Mouse (Mus musculus): ENCODE data around the gene Rnf220. TPM values are rescaled to one million over a fixed set of nuclear protein-coding genes. Genes with fewer than 3 reads are reported as not detected.

Rnf220 gene
- polyA plus RNA-seq, 1 experiment from 2014 or later: 63.3 TPM

GRCm38 (mm10) chr4:117326915-117327314 is 169.9 kb downstream of the Rnf220 start:
- H3K4me1 ChIP-seq (ENCODE audit: control insufficient read depth, insufficient read depth, low read length): peaks cover 18% of the 10 kb centered on the region
- H3K4me2 ChIP-seq: no peak overlapping the region

GRCm38 (mm10) chr4:117325076-117325475 is 171.8 kb downstream of the Rnf220 start:
- Histone ChIP-seq H3K9ac (ENCODE audit: low read length) (no peak overlapping the region), H3K4me1 (ENCODE audit: control insufficient read depth, insufficient read depth, low read length) (peaks cover 3% of the 10 kb centered on the region), H3K36me3 (ENCODE audit: control insufficient read depth, insufficient read depth, low read length) (no peaks in the 10 kb centered on the region), H3K27me3 (ENCODE audit: control insufficient read depth, insufficient read depth, low read length) (peaks cover 9% of the 10 kb centered on the region), H3K4me2 (no peak overlapping the region), H3K9me3 (ENCODE audit: control insufficient read depth, low read length) (no peaks in the 10 kb centered on the region), H3K27ac (ENCODE audit: low read depth, low read length) (no peak overlapping the region), H3K4me3 (ENCODE audit: low read depth, low read length) (no peak overlapping the region)
- ATAC-seq (ENCODE audit: low FRiP score) (no peak), DNase-seq (ENCODE audit: low spot score, missing footprints) (no peak)
- WGBS: 56% methylated on average over 2 of the region's 2 CpGs

More at GRCm38 (mm10) chr4:117326915-117327314, 169.9 kb downstream of the Rnf220 start:
- Histone ChIP-seq H3K9ac (ENCODE audit: low read length) (no peak overlapping the region), H3K9me3 (ENCODE audit: control insufficient read depth, low read length) (no peaks in the 10 kb centered on the region), H3K27ac (ENCODE audit: low read depth, low read length) (no peak overlapping the region), H3K27me3 (ENCODE audit: control insufficient read depth, insufficient read depth, low read length) (peaks cover 9% of the 10 kb centered on the region), H3K36me3 (ENCODE audit: control insufficient read depth, insufficient read depth, low read length) (no peaks in the 10 kb centered on the region), H3K4me3 (ENCODE audit: low read depth, low read length) (no peak overlapping the region)
- ATAC-seq (ENCODE audit: low FRiP score) (no peak), DNase-seq (ENCODE audit: low spot score, missing footprints) (no peak)
- 72% methylated on average over 3 of the region's 3 CpGs for WGBS

DNA sequence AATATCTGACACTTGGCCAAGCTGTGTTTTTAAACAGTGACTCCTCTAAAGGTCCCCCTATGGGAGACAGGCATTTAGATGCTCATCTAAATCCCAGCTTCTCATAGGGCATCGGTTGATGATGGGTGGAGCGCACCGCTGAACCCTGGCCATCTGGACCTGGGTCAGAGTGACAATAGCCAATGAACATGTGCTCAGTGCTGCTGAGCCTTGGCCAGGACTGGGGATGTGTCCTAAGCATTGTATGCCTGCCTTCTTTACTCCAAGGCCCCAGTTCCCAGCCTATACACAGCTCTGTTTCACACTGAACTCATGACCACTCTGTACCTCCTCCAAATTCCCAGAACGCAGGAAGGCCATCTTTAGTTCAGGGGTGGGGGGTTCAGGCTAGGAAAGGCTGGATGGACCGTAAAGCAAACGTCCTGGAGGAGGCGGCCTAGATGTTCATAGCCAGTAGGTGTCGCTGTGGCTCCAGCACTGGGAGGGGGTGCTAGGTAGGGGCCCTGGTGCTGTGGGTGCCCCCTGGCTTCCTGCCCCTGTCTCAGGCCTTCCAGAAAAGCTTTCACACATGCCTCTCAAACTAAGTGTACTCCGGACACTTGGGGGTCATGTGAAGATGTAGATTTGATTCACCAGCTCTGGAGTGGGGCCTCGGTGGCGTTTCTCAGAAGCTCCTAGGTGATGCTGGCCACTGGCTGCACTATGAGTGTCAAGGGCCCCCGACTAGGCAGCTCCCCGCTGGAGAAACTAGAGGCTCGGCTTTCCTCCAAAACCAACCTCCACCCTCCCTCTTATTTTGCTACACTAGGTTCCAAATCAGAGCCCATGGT is 173.1 kb downstream of the Rnf220 start:
- Histone ChIP-seq H3K4me3 (ENCODE audit: low read depth, low read length) (no peak overlapping the region), H3K27me3 (ENCODE audit: control insufficient read depth, insufficient read depth, low read length) (peaks cover 9% of the 10 kb centered on the region), H3K9me3 (ENCODE audit: control insufficient read depth, low read length) (no peaks in the 10 kb centered on the region), H3K27ac (ENCODE audit: low read depth, low read length) (no peak overlapping the region), H3K4me1 (ENCODE audit: control insufficient read depth, insufficient read depth, low read length) (no peaks in the 10 kb centered on the region), H3K4me2 (no peak overlapping the region), H3K9ac (ENCODE audit: low read length) (no peak overlapping the region), H3K36me3 (ENCODE audit: control insufficient read depth, insufficient read depth, low read length) (no peaks in the 10 kb centered on the region)
- ATAC-seq (ENCODE audit: low FRiP score) (peak; percentile 70), DNase-seq (ENCODE audit: low spot score, missing footprints) (peak; percentile 96)
- 16% methylated on average over 14 of the region's 14 CpGs for WGBS

GRCm38 (mm10) chr4:117321011-117321410 is 175.8 kb downstream of the Rnf220 start:
- Histone ChIP-seq H3K9me3 (ENCODE audit: control insufficient read depth, low read length) (no peaks in the 10 kb centered on the region), H3K4me3 (ENCODE audit: low read depth, low read length) (no peak overlapping the region), H3K27ac (ENCODE audit: low read depth, low read length) (no peak overlapping the region), H3K9ac (ENCODE audit: low read length) (no peak overlapping the region), H3K36me3 (ENCODE audit: control insufficient read depth, insufficient read depth, low read length) (no peaks in the 10 kb centered on the region), H3K27me3 (ENCODE audit: control insufficient read depth, insufficient read depth, low read length) (peaks cover 10% of the 10 kb centered on the region), H3K4me1 (ENCODE audit: control insufficient read depth, insufficient read depth, low read length) (peaks cover 4% of the 10 kb centered on the region; the same call in 1 of the 2 replicates), H3K4me2 (no peak overlapping the region)
- ATAC-seq (ENCODE audit: low FRiP score) (no peak), DNase-seq (ENCODE audit: low spot score, missing footprints) (no peak)
- 96% methylated on average over 5 of the region's 5 CpGs for WGBS

- WGBS: 94% methylated on average over 9 of the region's 9 CpGs
- no peaks in the 10 kb centered on the region for H3K36me3 ChIP-seq (ENCODE audit: control insufficient read depth, insufficient read depth, low read length)
- DNase-seq (ENCODE audit: low spot score, missing footprints): no peak
- H3K4me2 ChIP-seq: no peak overlapping the region
- H3K9ac ChIP-seq (ENCODE audit: low read length): no peak overlapping the region
- H3K4me3 ChIP-seq (ENCODE audit: low read depth, low read length): no peak overlapping the region
- H3K27me3 ChIP-seq (ENCODE audit: control insufficient read depth, insufficient read depth, low read length): peaks cover 14% of the 10 kb centered on the region
- H3K9me3 ChIP-seq (ENCODE audit: control insufficient read depth, low read length): no peaks in the 10 kb centered on the region
- H3K27ac ChIP-seq (ENCODE audit: low read depth, low read length): no peak overlapping the region; the same call in 1 of the 2 replicates
- ATAC-seq (ENCODE audit: low FRiP score): no peak
- peaks cover 4% of the 10 kb centered on the region; the same call in 1 of the 2 replicates for H3K4me1 ChIP-seq (ENCODE audit: control insufficient read depth, insufficient read depth, low read length)
These were observed 178.3 kb downstream of the Rnf220 start for GRCm38 (mm10) chr4:117318508-117318907.

- ATAC-seq (ENCODE audit: low FRiP score) (peak; percentile 64; the same call in 1 of the 2 replicates), DNase-seq (ENCODE audit: low spot score, missing footprints) (no peak)
- H3K27me3 ChIP-seq (ENCODE audit: control insufficient read depth, insufficient read depth, low read length): peaks cover 20% of the 10 kb centered on the region
- H3K36me3 ChIP-seq (ENCODE audit: control insufficient read depth, insufficient read depth, low read length): no peaks in the 10 kb centered on the region
- H3K4me3 ChIP-seq (ENCODE audit: low read depth, low read length): no peak overlapping the region
- no peak overlapping the region for H3K9ac ChIP-seq (ENCODE audit: low read length)
- no peak overlapping the region for H3K4me2 ChIP-seq
- H3K27ac ChIP-seq (ENCODE audit: low read depth, low read length): no peak overlapping the region
- H3K4me1 ChIP-seq (ENCODE audit: control insufficient read depth, insufficient read depth, low read length): peaks cover 7% of the 10 kb centered on the region
- WGBS: 24% methylated on average over 18 of the region's 18 CpGs
- H3K9me3 ChIP-seq (ENCODE audit: control insufficient read depth, low read length): no peaks in the 10 kb centered on the region
These were observed 179.1 kb downstream of the Rnf220 start for GRCm38 (mm10) chr4:117317701-117318190.

DNA sequence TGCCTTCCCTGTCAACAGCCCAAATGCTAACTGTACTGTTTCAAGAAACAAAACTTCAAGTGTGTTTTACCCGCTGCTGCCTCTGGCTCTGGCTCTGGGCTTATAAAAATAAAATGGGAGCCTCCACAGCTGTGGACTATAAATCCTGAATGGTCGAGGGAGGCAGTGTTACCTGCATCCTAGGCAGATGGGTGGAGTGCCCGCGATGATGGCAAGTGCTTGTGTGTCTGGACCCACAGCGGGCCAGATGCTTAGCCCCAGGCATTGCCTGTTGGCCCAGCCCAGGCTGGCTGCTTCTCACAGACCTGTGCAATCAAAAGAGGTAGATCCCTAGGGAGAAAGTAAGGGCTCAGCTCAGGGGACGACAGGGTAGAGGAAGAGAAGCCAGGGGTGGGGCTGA is 180.1 kb downstream of the Rnf220 start:
- H3K9ac ChIP-seq (ENCODE audit: low read length): no peak overlapping the region
- H3K4me3 ChIP-seq (ENCODE audit: low read depth, low read length): no peak overlapping the region
- no peak overlapping the region for H3K27ac ChIP-seq (ENCODE audit: low read depth, low read length)
- no peak overlapping the region for H3K4me2 ChIP-seq
- WGBS: 66% methylated on average over 6 of the region's 6 CpGs
- H3K9me3 ChIP-seq (ENCODE audit: control insufficient read depth, low read length): no peaks in the 10 kb centered on the region
- ATAC-seq (ENCODE audit: low FRiP score) (no peak), DNase-seq (ENCODE audit: low spot score, missing footprints) (no peak)
- H3K27me3 ChIP-seq (ENCODE audit: control insufficient read depth, insufficient read depth, low read length): peaks cover 16% of the 10 kb centered on the region; the same call in 1 of the 2 replicates
- no peaks in the 10 kb centered on the region for H3K36me3 ChIP-seq (ENCODE audit: control insufficient read depth, insufficient read depth, low read length)
- peaks cover 14% of the 10 kb centered on the region for H3K4me1 ChIP-seq (ENCODE audit: control insufficient read depth, insufficient read depth, low read length)

DNA sequence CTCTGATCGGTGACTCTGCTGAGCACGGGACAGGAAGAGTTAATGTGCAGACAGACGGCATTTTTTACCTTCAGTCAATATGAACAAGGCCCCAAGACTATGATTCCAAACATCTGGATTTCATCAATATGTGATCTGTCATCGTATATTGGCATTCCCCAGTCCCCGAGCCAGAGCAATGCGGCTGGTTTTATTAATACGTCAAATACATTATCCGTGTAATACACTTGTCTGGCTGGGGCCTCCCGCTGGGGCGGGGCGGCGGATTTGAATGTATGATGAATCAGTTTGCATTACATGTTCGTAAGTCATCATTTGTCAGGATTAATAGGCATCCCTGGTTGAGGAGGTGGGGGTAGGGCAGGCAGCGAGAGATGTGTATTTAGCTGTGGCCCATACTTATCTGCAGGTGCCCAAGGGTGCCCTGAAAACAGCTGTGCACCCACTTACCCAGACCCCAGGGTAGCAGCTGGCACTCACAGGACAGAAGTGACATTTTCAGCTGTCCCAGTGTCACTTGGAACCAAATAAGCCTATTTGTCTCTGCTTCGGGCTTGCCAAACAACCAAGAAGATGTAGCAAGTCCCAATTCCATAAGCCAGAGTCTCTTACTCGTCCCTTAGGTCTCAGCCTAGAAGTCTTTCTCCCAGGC is 181.9 kb downstream of the Rnf220 start:
- no peak overlapping the region for H3K4me2 ChIP-seq
- no peaks in the 10 kb centered on the region for H3K9me3 ChIP-seq (ENCODE audit: control insufficient read depth, low read length)
- H3K4me3 ChIP-seq (ENCODE audit: low read depth, low read length): no peak overlapping the region
- ATAC-seq (ENCODE audit: low FRiP score) (no peak), DNase-seq (ENCODE audit: low spot score, missing footprints) (no peak)
- 84% methylated on average over 16 of the region's 16 CpGs for WGBS
- H3K27me3 ChIP-seq (ENCODE audit: control insufficient read depth, insufficient read depth, low read length): peaks cover 21% of the 10 kb centered on the region; the same call in 1 of the 2 replicates
- H3K27ac ChIP-seq (ENCODE audit: low read depth, low read length): no peak overlapping the region
- H3K36me3 ChIP-seq (ENCODE audit: control insufficient read depth, insufficient read depth, low read length): no peaks in the 10 kb centered on the region
- H3K4me1 ChIP-seq (ENCODE audit: control insufficient read depth, insufficient read depth, low read length): peaks cover 14% of the 10 kb centered on the region
- no peak overlapping the region for H3K9ac ChIP-seq (ENCODE audit: low read length)

DNA sequence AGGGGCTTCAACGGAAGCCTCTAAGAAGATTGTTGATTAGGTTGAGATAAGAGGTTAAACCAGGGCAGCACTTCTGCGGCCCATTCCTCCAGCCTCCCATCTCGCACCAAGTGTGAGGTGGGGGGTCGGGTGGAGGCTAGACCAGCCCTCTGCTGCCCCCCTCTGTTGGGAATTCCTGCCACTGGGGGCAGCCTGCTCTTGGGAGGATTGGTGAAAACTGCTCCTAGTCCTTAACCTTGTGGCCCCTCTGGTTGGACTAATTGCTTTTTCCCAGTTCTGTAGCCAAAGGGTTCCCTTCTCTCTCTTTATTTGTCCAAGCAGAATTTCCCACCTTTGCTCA is 183.8 kb downstream of the Rnf220 start:
- Histone ChIP-seq H3K36me3 (ENCODE audit: control insufficient read depth, insufficient read depth, low read length) (no peaks in the 10 kb centered on the region), H3K27me3 (ENCODE audit: control insufficient read depth, insufficient read depth, low read length) (peaks cover 21% of the 10 kb centered on the region; the same call in 1 of the 2 replicates), H3K27ac (ENCODE audit: low read depth, low read length) (no peak overlapping the region), H3K4me2 (peak overlapping the region; percentile 16; the same call in 1 of the 2 replicates), H3K9me3 (ENCODE audit: control insufficient read depth, low read length) (no peaks in the 10 kb centered on the region), H3K9ac (ENCODE audit: low read length) (no peak overlapping the region; the same call in 1 of the 2 replicates), H3K4me1 (ENCODE audit: control insufficient read depth, insufficient read depth, low read length) (peaks cover 14% of the 10 kb centered on the region), H3K4me3 (ENCODE audit: low read depth, low read length) (no peak overlapping the region)
- 0 out of 2 replicates have a peak, but pooled peaks have one; percentile 17 for ATAC-seq (ENCODE audit: low FRiP score)
- 8% methylated on average over 4 of the region's 4 CpGs for WGBS
- peak; percentile 87 for DNase-seq (ENCODE audit: low spot score, missing footprints)
